Mouse (Mus musculus) kidney, adult 9 months (tissue): ENCODE results near the gene Nectin4.
A peak's percentile ranks its signal among the peaks of the same experiment; 100 is the strongest.

Source experiments
- DNase-seq: peaks from one replicate; pipeline ENCODE4 v3.0.0; 2022

Nectin4 gene

GRCm38 (mm10) chr1:171360656-171361055 is 9.2 kb upstream of the Nectin4 start, which contains the start of gene Klhdc9:
Gene Klhdc9, minus strand, starts transcription at chr1:171360798.
- peak; percentile 95 for DNase-seq

- peak; percentile 80 for DNase-seq
These were observed 8.5 kb upstream of the Nectin4 start for GRCm38 (mm10) chr1:171361106-171362103.

- no peak for DNase-seq
These were observed 4.0 kb upstream of the Nectin4 start for GRCm38 (mm10) chr1:171365934-171366333.

DNA sequence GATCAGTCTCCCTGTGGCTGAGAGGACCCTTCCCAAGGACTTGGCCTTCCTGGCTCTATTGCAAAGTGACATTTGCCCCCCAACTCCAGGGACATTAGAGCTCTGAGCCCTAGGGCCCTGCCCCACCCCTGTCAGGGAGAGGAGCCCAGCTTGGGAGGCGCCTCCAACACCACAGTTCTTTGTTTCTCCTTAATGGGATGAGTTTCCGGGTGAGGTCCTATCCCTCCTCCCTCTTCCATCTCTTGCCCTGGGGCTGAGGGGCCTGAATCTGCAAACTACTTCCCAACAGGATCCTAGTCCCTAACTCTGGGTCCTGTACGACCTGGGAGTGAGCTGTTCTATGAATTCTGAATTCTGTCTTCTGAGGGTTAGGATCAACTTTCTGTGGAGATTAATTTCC is 3.0 kb downstream of the Nectin4 start:
- no peak for DNase-seq

DNA sequence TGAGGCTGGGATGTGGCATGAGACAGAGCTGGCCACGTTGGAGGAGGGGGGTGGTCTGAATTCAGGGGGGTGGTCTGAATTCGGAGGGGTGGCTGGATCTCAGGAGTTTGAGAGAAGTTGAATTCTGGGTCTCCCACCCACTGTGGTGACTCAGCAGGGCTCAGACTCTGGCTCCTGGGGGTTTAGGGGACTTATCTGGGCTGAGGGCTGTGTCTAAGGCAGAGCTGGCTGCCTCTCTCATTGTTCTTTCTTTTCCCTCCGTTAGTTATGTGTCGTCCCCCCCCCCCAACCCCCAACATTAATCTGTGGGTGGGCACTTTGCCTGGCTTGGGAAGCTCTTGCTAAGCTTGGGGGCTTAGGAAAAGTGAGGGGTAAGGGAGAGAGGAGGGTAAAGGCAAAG is 4.0 kb downstream of the Nectin4 start:
- DNase-seq = no peak

DNA sequence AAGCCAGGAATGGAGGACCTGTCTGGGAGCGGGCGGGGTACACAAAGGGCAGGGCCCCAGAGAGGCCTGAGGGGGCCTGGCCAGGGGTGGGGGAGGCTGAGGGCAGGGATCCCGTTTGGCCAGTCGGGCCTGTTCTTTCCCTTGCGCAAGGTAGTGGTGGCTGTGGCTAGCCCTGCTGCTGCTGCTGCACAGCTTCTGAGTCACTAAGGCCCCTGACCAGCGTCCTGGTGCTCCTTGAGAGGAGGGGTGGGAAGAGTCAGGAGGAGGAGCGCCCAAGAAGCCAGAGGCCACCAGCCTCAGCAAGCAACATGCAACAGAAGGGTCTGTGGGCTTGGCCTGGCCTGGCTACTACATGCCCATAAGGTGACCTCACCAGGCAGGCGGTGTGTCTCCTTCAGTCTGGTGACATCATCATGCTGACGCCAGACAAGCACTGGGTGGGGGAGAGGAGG is 5.8 kb downstream of the Nectin4 start:
- no peak for DNase-seq

- no peak for DNase-seq
These were observed 8.4 kb downstream of the Nectin4 start for GRCm38 (mm10) chr1:171378298-171378697.

DNA sequence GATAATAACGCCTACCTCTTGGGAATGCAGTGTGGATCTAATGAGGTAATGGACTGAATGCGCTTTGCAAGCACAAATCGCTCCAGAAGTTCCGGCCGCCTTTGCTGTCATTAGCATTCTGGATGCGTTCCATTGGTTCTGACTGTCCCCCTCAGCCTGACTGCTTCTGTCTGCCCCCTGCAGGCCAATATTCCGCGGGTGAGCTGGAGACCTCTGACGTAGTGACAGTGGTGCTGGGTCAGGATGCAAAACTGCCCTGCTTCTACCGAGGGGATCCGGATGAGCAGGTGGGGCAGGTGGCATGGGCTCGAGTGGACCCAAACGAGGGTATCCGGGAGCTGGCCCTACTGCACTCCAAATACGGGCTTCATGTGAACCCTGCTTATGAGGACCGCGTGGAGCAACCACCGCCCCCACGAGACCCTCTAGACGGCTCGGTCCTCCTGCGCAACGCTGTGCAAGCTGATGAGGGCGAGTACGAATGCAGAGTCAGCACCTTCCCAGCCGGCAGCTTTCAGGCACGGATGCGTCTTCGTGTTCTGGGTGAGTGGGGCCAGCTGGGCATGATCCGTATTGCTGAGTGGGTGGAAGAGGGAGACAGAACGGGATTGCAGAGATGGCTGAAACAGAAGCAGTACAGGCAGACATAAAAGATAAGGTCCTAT is 10.2 kb downstream of the Nectin4 start:
- DNase-seq = peak; percentile 79

DNA sequence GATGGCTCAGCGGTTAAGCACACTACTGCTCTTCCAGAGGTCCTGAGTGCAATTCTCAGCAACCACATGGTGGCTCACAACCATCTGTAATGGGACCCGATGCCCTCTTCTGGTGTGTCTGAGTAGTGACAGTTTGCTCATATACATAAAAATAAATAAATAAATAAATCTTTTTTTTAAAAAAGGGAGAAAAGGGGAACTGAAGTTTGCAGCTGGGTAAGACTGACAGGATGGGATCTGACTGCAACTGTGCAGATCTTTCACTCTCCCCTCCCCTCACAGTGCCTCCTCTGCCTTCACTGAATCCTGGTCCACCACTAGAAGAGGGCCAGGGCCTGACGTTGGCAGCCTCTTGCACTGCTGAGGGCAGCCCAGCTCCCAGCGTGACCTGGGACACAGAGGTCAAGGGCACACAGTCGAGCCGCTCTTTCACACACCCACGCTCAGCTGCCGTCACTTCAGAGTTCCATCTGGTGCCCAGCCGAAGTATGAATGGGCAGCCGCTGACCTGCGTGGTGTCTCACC is 12.3 kb downstream of the Nectin4 start:
- DNase-seq = no peak

GRCm38 (mm10) chr1:171384361-171384760 is 14.5 kb downstream of the Nectin4 start:
- DNase-seq = no peak

GRCm38 (mm10) chr1:171385171-171385570 is 15.3 kb downstream of the Nectin4 start:
- no peak for DNase-seq

- DNase-seq = no peak
These were observed 17.2 kb downstream of the Nectin4 start for GRCm38 (mm10) chr1:171387099-171387498.

DNA sequence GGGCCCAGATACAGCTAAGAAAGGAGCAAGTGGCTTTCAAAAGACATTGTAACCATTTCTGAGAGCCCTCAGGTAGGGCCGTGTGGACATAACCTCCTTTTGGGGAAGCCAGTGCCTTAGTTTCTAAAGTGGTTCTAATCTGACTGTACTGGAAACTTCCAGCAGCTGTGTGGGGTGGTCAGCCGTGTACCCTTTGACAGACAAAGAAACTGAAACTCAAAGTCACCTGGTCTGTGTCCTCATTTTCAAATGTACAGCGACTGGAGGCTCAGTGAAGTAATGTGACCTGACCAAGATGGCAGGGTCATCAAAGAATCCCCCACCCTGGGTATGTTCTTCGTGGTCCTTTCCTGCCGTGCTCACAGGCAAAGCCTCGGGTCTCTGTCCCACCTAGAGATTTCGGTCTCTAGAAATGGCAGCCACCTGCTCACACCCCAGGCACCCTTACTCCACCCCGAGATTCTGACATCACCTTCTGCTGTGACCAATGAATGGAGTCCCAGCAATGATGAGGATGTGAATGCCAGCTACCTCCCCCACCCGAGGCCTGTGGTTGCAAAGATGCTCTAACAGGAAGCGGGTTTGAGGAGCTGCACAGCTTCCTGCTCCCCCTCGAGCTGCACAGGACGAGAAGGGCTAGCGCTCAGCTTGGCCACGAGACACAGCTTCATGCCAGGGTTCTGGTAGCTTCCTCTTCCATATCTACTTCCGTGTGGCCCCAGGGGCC is 18.6 kb downstream of the Nectin4 start, which contains the start of gene Arhgap30:
Gene Arhgap30 (plus strand): TSS at position 579 of the 727 bp plus-strand sequence.
- DNase-seq = peak; percentile 46

DNA sequence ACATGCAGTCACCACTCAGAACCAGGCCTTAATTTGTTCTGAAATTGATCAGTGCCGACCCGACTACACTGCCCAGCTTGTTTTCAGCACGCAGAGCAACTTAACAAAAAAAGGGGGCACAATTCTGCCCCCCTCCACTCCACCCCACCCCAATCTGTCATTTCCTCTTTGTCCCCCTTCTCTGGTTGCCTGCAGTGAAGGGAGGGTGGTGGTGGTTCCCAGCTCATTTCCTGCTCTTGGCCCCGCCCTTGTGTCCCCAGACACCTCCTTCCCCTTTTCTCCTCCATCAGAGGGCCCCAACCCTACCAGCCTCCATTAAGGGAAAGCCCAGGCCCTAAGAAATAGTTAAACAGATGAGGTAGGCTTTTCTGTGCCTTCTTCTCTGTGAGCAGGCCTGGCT is 20.2 kb downstream of the Nectin4 start:
- peak; percentile 22 for DNase-seq

DNA sequence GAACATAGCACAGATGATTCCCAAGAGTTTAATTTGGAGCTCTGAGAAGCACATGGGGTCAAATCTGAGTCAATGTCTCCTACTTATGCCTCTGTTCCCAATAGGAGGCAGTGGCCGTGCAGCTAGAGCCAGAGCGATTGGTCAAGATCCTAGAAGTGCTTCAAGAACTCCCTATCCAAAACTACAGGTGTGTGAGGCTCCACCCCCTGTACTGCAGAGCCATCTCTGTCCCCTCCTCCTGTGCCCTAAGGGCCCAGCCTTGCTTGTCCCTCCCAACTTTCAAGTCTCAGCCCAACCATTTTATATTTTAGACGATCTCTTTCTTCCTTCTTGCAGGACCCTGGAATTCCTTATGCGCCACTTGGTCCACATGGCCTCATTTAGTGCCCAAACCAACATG is 31.9 kb downstream of the Nectin4 start:
- DNase-seq = no peak

DNA sequence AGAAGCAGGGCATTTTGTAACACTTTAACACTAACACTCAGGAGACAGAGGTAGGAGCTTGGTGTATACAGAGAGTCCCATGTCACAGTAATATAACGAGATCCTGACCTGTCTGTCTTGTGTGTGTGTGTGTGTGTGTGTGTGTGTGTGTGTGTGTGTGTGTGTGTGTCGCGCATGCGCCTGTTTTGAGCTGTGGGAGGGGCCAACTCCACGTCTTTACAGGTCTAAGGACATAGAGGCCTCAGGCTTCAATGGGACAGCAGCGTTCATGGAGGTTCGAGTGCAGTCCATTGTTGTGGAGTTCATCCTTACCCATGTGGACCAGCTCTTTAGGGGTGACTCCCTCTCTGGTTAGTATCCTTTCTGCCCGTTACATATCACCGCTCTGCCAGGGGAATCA is 33.1 kb downstream of the Nectin4 start:
- DNase-seq = no peak

DNA sequence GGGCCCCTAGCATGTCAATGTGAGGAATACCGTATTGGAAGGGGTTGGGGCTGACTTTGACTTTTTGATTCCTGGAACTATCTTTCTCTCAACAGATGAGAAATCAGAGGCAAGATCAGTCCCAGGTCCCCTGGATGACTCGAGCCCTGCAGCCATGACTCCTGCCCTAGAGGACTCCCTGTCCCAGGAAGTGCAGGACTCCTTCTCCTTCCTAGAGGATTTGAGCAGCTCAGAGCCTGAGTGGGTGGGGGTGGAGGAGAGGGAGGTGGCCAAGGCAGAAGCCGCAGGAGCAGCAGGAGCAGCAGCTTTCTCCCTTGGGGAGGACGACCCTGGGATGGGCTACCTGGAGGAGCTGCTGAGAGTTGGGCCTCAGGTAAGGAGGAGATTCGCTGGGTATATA is 37.4 kb downstream of the Nectin4 start:
- DNase-seq = no peak

DNA sequence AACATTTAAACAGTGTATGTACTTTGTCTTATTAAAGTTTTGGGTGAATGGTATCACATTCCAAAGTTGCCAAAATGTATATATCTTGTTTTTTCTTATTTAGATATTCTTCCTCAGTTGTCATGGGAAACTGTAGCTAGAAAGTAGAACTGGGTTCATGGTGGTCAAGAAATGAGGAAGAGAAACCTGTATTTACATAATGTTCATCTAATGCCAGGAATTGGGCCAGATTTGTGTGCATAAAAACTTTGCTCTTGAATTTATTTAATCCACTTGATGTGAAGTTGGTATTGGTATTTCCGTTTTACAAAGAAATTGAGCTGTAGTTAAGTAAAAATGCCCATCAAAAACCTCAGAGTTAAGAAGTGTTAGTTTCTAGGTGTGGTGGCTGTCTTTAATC is 40.3 kb downstream of the Nectin4 start:
- no peak for DNase-seq

- DNase-seq = peak; percentile 96
These were observed 41.1 kb downstream of the Nectin4 start, which contains the start of gene Usf1 for GRCm38 (mm10) chr1:171410947-171411484. Gene Usf1, plus strand, starts transcription at chr1:171411313.

GRCm38 (mm10) chr1:171411492-171411941 is 41.6 kb downstream of the Nectin4 start:
- no peak for DNase-seq

GRCm38 (mm10) chr1:171412001-171412441 is 42.1 kb downstream of the Nectin4 start:
- DNase-seq = peak; percentile 32

- DNase-seq = no peak
These were observed 42.5 kb downstream of the Nectin4 start for GRCm38 (mm10) chr1:171412446-171412845.
